Mouse (Mus musculus) adrenal gland, postnatal 0 days (tissue): ENCODE results near the gene 6430571L13Rik. TPM values are rescaled to one million over a fixed set of nuclear protein-coding genes. Genes with fewer than 3 reads are reported as not detected.

Experiments
- polyA plus RNA-seq: library from polyadenylated mRNA; unstranded; fragments of >200 nt; fragmentation: Nextera tagmentation; extraction: Ambion mirVana; gene quantifications from 2 replicates; pipeline ENCODE4 v1.2.1, GENCODE M21; 2015

Gene 6430571L13Rik
- polyA plus RNA-seq: 0.44 and 0.86 TPM in 2 replicates

GRCm38 (mm10) chr9:107340267-107340859 is at the start of gene 6430571L13Rik:
Gene 6430571L13Rik, plus strand, starts transcription at chr9:107340602.

GRCm38 (mm10) chr9:107296016-107296040 is 44.6 kb upstream of the 6430571L13Rik start, which contains the start of gene Cish:
Gene Cish, plus strand, starts transcription at chr9:107296026.

DNA sequence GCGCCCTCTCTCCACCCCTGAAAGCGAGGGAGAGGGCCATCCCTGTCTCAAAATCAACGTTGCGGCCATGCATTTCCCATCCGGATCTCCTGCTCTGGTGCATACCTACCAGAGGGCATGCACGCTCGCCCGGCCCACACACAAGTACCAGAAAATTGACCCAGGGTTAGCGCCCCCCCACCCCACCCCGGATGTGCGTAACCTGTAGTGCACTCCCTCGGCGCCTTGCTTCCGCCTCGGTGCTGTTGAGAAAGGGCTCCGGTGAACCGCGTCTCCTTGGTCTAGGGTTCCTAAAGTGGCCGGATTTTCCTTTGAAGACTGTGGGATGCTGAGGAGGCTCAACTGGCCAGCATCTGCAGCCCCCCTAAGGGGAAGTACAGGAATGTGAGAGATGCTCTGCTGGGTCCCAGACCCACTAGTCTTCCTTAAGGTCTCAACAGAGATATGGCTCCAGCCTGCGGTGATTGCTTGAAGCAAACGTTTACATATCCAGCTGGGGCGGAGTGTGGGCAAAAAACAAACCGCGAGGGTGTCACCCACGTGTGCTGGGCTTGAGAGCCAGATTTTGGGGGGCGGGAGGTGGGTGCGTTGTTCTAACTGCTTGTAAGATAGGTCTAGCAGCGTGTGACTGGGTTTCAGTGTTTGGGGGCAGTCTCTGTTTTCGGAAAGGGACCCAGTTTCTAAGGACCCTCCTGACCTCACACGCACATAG is 2.1 kb upstream of the 6430571L13Rik start, which contains the start of gene Hemk1:
Gene Hemk1, minus strand, starts transcription at position 179 of the 712 bp plus-strand sequence.

GRCm38 (mm10) chr9:107399491-107399971 is 59.1 kb downstream of the 6430571L13Rik start, which contains the start of gene Cacna2d2:
Gene Cacna2d2, plus strand, starts transcription at chr9:107399612.

Other genes starting within 250 kb of the 6430571L13Rik start
- 2.2 and 2.5 TPM in 2 replicates for gene Dock3, start 108.7 kb upstream of the 6430571L13Rik start, polyA plus RNA-seq
- gene Mapkapk3, start 50.7 kb upstream of the 6430571L13Rik start, polyA plus RNA-seq: 5.7 and 15.0 TPM in 2 replicates
- gene Cish, start 44.6 kb upstream of the 6430571L13Rik start, polyA plus RNA-seq: 17.3 and 18.5 TPM in 2 replicates
- gene Hemk1, start 2.3 kb upstream of the 6430571L13Rik start, polyA plus RNA-seq: 8.4 and 10.8 TPM in 2 replicates
- 0.35 and 0.52 TPM in 2 replicates for gene Cacna2d2, start 59.0 kb downstream of the 6430571L13Rik start, polyA plus RNA-seq
- 43.7 and 54.5 TPM in 2 replicates for gene Tmem115, start 193.3 kb downstream of the 6430571L13Rik start, polyA plus RNA-seq
- 40.5 and 46.6 TPM in 2 replicates for gene Cyb561d2, start 201.6 kb downstream of the 6430571L13Rik start, polyA plus RNA-seq
- gene Nprl2, start 201.6 kb downstream of the 6430571L13Rik start, polyA plus RNA-seq: 25.7 and 33.2 TPM in 2 replicates
- gene Zmynd10, start 206.7 kb downstream of the 6430571L13Rik start, polyA plus RNA-seq: 0.87 and 0.88 TPM in 2 replicates
- 34.4 and 42.2 TPM in 2 replicates for gene Rassf1, start 211.0 kb downstream of the 6430571L13Rik start, polyA plus RNA-seq
- gene Tusc2, start 222.7 kb downstream of the 6430571L13Rik start, polyA plus RNA-seq: 63.2 and 71.2 TPM in 2 replicates
- gene Hyal2, start 227.3 kb downstream of the 6430571L13Rik start, polyA plus RNA-seq: 46.1 and 48.2 TPM in 2 replicates
- gene Hyal1, start 236.3 kb downstream of the 6430571L13Rik start, polyA plus RNA-seq: 2.8 and 4.5 TPM in 2 replicates
- 13.4 and 16.0 TPM in 2 replicates for gene Naa80, start 238.3 kb downstream of the 6430571L13Rik start, polyA plus RNA-seq
- 0.85 and 1.5 TPM in 2 replicates for gene Hyal3, start 240.2 kb downstream of the 6430571L13Rik start, polyA plus RNA-seq
- gene Ifrd2, start 247.0 kb downstream of the 6430571L13Rik start, polyA plus RNA-seq: 20.0 and 31.8 TPM in 2 replicates